Mouse (Mus musculus) heart, adult 2 months (tissue): ENCODE measurements around the gene Golga2. TPM values are rescaled to one million over a fixed set of nuclear protein-coding genes. Genes with fewer than 3 reads are reported as not detected.

Source experiments
- DNase-seq, 2 experiments: peaks; one replicate each; pipeline ENCODE4 v3.0.0; 2021
- H3K27ac ChIP-seq: fragments of 200-600 bp; 2 replicates; pipeline ENCODE4 v1.8.1; 2022
- H3K27me3 ChIP-seq: fragments of 200-500 bp; 2 replicates; pipeline ENCODE4 v1.6.1; 2012; ENCODE audit warnings: mild to moderate bottlenecking, low read length, inconsistent platforms, mixed read lengths; ENCODE audit not compliant: control insufficient read depth, insufficient read depth
- H3K36me3 ChIP-seq: fragments of 200-500 bp; 2 replicates; pipeline ENCODE4 v1.6.1; 2012; ENCODE audit warnings: low read length, inconsistent platforms; ENCODE audit not compliant: control insufficient read depth, insufficient read depth
- H3K4me1 ChIP-seq: fragments of 200-500 bp; 2 replicates; pipeline ENCODE4 v1.6.1; 2011; ENCODE audit warnings: low read length; ENCODE audit not compliant: control insufficient read depth, insufficient read depth
- H3K4me3 ChIP-seq: fragments of 200-600 bp; 2 replicates; pipeline ENCODE4 v1.8.1; 2022
- H3K79me2 ChIP-seq: fragments of 200-500 bp; replicated peaks from 2 replicates; pipeline ENCODE4 v1.6.1; 2012; ENCODE audit warnings: mild to moderate bottlenecking, inconsistent platforms, low read length, moderate library complexity, mixed read lengths; ENCODE audit not compliant: control insufficient read depth, insufficient read depth
- H3K9ac ChIP-seq: fragments of 200-500 bp; 2 replicates; pipeline ENCODE4 v1.6.1; 2012; ENCODE audit warnings: low read depth, mild to moderate bottlenecking, control low read depth, inconsistent platforms, low read length, mixed read lengths
- CTCF ChIP-seq: fragments of 200-600 bp; IDR thresholded peaks from 2 replicates; pipeline ENCODE4 v1.8.1; 2022; ENCODE audit warnings: antibody characterized with exemption, mild to moderate bottlenecking, moderate library complexity
- EP300 ChIP-seq: fragments of 200-500 bp; IDR thresholded peaks from 2 replicates; pipeline ENCODE4 v1.6.1; 2011; ENCODE audit warnings: low read depth, low read length, control low read depth; ENCODE audit not compliant: insufficient read depth
- POLR2A ChIP-seq: fragments of 200-500 bp; IDR thresholded peaks from 2 replicates; pipeline ENCODE4 v1.6.1; 2011; ENCODE audit warnings: mild to moderate bottlenecking, low read depth, low read length, control low read depth; ENCODE audit not compliant: insufficient read depth
- WGBS: fragments of 180-500 bp; shearing (Covaris S2); methylation state at CpG from one replicate; pipeline ENCODE4 v1.1.7; 2018; 5-methylcytosine and 5-hydroxymethylcytosine counted together
- intact Hi-C: fragments of 180-260 bp; cut with DNase I; formaldehyde crosslinking; loops from one replicate; pipeline ENCODE4 v1.15.1; 2025
- polyA plus RNA-seq: library from polyadenylated mRNA; depleted of rRNA; stranded (reverse); fragments of >200 nt; gene quantifications from 2 replicates; pipeline ENCODE4 v1.2.3, GENCODE M21; 2012
- total RNA-seq, 2 experiments: library from RNA; stranded (reverse); gene quantifications; 2 replicates each; pipeline ENCODE4 v1.2.3; 2021

Golga2 gene
- total and polyA plus RNA-seq, 3 experiments, result 34.5 to 79.9 (median 69.8) TPM

- H3K36me3 ChIP-seq, result no peaks in the 10 kb centered on the region
- no peak overlapping the region for H3K27ac ChIP-seq
- no peak overlapping the region for H3K9ac ChIP-seq
- TF ChIP-seq EP300 (no peak), CTCF (no peak)
- H3K27me3 ChIP-seq, result no peaks in the 10 kb centered on the region
- no peaks in the 10 kb centered on the region; the same call in 1 of the 2 replicates for H3K4me1 ChIP-seq
- 69% methylated on average over 10 of the region's 10 CpGs for WGBS
- H3K4me3 ChIP-seq, result no peak overlapping the region
- DNase-seq, result peak; percentile 43 to 48
- intact Hi-C loops, result no loop called here
- H3K79me2 ChIP-seq, result no peaks in the 10 kb centered on the region
These were observed 38.5 kb upstream of the Golga2 start for GRCm38 (mm10) chr2:32248377-32249361.

GRCm38 (mm10) chr2:32251791-32252527 is 35.2 kb upstream of the Golga2 start:
- peak in 1 of 2 experiments; percentile 42 for DNase-seq
- Histone ChIP-seq H3K27ac (no peak overlapping the region), H3K27me3 (no peaks in the 10 kb centered on the region), H3K4me1 (no peaks in the 10 kb centered on the region; the same call in 1 of the 2 replicates), H3K9ac (no peak overlapping the region), H3K79me2 (no peaks in the 10 kb centered on the region), H3K36me3 (no peaks in the 10 kb centered on the region), H3K4me3 (no peak overlapping the region)
- 70% methylated on average over 12 of the region's 12 CpGs for WGBS
- TF ChIP-seq POLR2A, result no peak
- TF ChIP-seq CTCF, result no peak
- no peak for TF ChIP-seq EP300
- intact Hi-C loops, result no loop called here

- Histone ChIP-seq H3K79me2 (no peaks in the 10 kb centered on the region), H3K27ac (no peak overlapping the region), H3K27me3 (no peaks in the 10 kb centered on the region), H3K9ac (no peak overlapping the region), H3K4me3 (no peak overlapping the region), H3K36me3 (no peaks in the 10 kb centered on the region), H3K4me1 (no peaks in the 10 kb centered on the region; the same call in 1 of the 2 replicates)
- no peak for TF ChIP-seq EP300
- 81% methylated on average over 5 of the region's 5 CpGs for WGBS
- intact Hi-C loops, result no loop called here
- DNase-seq, result no peak
These were observed 34.5 kb upstream of the Golga2 start for GRCm38 (mm10) chr2:32252658-32253057.

- H3K36me3 ChIP-seq, result no peaks in the 10 kb centered on the region
- no peak overlapping the region for H3K9ac ChIP-seq
- no peak overlapping the region for H3K4me3 ChIP-seq
- TF ChIP-seq CTCF (no peak), EP300 (no peak), POLR2A (no peak)
- DNase-seq, result no peak
- no peaks in the 10 kb centered on the region for H3K79me2 ChIP-seq
- no peaks in the 10 kb centered on the region for H3K27me3 ChIP-seq
- WGBS, result 94% methylated on average over 1 of the region's 1 CpGs
- intact Hi-C loops, result no loop called here
- no peaks in the 10 kb centered on the region; the same call in 1 of the 2 replicates for H3K4me1 ChIP-seq
- H3K27ac ChIP-seq, result no peak overlapping the region
These were observed 33.8 kb upstream of the Golga2 start for GRCm38 (mm10) chr2:32253352-32253751.

GRCm38 (mm10) chr2:32254563-32254962 is 32.6 kb upstream of the Golga2 start:
- Histone ChIP-seq H3K36me3 (no peaks in the 10 kb centered on the region), H3K4me3 (no peak overlapping the region), H3K9ac (no peak overlapping the region), H3K4me1 (peaks cover 3% of the 10 kb centered on the region), H3K79me2 (no peaks in the 10 kb centered on the region), H3K27me3 (no peaks in the 10 kb centered on the region), H3K27ac (no peak overlapping the region)
- no peak for DNase-seq
- 87% methylated on average over 5 of the region's 5 CpGs for WGBS
- intact Hi-C loops, result no loop called here
- no peak for TF ChIP-seq EP300

GRCm38 (mm10) chr2:32256273-32256672 is 30.9 kb upstream of the Golga2 start:
- TF ChIP-seq CTCF (no peak), POLR2A (no peak), EP300 (no peak)
- intact Hi-C loops, result no loop called here
- peaks cover 5% of the 10 kb centered on the region for H3K4me1 ChIP-seq
- no peaks in the 10 kb centered on the region for H3K79me2 ChIP-seq
- H3K36me3 ChIP-seq, result no peaks in the 10 kb centered on the region
- no peak overlapping the region for H3K9ac ChIP-seq
- H3K27me3 ChIP-seq, result no peaks in the 10 kb centered on the region
- no peak overlapping the region for H3K4me3 ChIP-seq
- no peak overlapping the region for H3K27ac ChIP-seq
- no peak for DNase-seq
- WGBS, result 91% methylated on average over 11 of the region's 11 CpGs
